Mouse (Mus musculus) testis, adult 2 months (tissue): ENCODE data around the gene Dlgap3.

ENCODE experiments used
- CTCF ChIP-seq: fragments of 200-500 bp; IDR thresholded peaks from 2 replicates; pipeline ENCODE4 v1.5.1; 2012; ENCODE audit warnings: low read depth, mild to moderate bottlenecking, inconsistent platforms, low read length, moderate library complexity; ENCODE audit not compliant: control insufficient read depth, insufficient read depth, insufficient replicate concordance
- POLR2A ChIP-seq: fragments of 200-500 bp; IDR thresholded peaks from 2 replicates; pipeline ENCODE4 v1.6.1; 2012; ENCODE audit warnings: low read depth, mild to moderate bottlenecking, inconsistent platforms, low read length, moderate library complexity; ENCODE audit not compliant: control insufficient read depth

DNA sequence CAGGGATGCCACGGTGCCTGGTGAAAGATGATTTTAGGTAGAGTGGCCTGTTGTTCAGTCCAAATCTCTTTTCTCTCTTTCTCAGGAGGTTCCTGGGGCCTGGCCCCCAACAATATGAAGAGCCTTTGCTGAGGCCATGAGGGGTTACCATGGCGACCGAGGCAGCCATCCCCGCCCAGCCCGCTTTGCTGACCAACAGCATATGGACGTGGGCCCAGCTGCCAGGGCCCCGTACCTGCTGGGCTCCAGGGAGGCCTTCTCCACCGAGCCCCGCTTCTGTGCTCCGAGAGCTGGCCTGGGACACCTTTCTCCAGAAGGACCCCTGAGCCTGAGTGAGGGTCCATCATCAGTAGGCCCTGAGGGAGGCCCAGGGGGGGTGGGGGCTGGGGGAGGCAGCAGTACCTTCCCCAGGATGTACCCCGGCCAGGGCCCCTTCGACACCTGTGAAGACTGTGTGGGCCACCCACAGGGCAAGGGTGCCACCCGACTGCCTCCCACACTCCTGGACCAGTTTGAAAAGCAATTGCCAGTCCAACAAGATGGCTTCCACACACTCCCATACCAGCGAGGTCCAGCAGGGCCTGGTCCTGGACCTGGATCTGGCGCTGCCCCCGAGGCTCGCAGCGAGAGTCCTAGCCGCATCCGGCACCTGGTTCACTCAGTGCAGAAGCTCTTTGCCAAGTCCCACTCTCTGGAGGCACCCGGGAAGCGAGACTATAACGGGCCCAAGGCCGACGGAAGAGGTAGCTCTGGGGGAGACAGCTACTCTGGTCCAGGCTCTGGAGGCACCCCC is 25.7 kb downstream of the Dlgap3 start:
- TF ChIP-seq POLR2A (no peak), CTCF (no peak)
